Mouse (Mus musculus): ENCODE data around the gene Arl15. TPM values are rescaled to one million over a fixed set of nuclear protein-coding genes. Genes with fewer than 3 reads are reported as not detected.

Arl15 gene
- polyA plus RNA-seq, 1 experiment from 2014 or later: 9.5 TPM

DNA sequence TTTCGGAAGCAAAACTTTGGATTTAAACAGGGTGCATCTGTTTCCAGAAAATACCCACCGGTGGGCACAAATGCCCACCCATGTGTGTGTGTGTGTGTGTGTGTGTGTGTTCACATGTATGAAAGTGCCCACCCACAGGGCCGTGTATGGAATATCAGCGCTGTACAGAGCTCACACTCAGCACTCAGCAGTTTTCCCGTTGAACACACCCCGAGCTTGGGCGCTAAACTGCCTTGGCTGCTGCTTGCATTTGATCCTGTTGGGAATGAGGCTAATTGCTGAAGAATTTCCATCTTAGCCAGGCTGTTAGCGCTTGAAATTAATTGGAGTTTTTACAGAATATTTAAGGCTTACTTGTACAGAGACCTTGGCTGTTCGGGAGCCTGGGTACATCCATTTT, 282.9 kb downstream of the Arl15 start:
- 88% methylated on average over 9 of the region's 9 CpGs for WGBS
- ATAC-seq (ENCODE audit: insufficient read depth, low FRiP score, low TSS enrichment) (no peak), DNase-seq (ENCODE audit: low spot score) (no peak)
- Histone ChIP-seq H3K9ac (ENCODE audit: low read length) (no peak overlapping the region), H3K4me1 (ENCODE audit: control insufficient read depth, insufficient read depth, low read length) (no peaks in the 10 kb centered on the region; the same call in 1 of the 2 replicates), H3K27ac (ENCODE audit: low read depth, low read length) (no peak overlapping the region), H3K4me3 (ENCODE audit: low read depth, low read length) (no peak overlapping the region), H3K4me2 (ENCODE audit: low read depth) (no peak overlapping the region), H3K9me3 (ENCODE audit: control insufficient read depth, low read length) (no peaks in the 10 kb centered on the region), H3K27me3 (ENCODE audit: control insufficient read depth, insufficient read depth, low read length) (no peaks in the 10 kb centered on the region), H3K36me3 (ENCODE audit: control insufficient read depth, insufficient read depth, low read length) (no peaks in the 10 kb centered on the region)

DNA sequence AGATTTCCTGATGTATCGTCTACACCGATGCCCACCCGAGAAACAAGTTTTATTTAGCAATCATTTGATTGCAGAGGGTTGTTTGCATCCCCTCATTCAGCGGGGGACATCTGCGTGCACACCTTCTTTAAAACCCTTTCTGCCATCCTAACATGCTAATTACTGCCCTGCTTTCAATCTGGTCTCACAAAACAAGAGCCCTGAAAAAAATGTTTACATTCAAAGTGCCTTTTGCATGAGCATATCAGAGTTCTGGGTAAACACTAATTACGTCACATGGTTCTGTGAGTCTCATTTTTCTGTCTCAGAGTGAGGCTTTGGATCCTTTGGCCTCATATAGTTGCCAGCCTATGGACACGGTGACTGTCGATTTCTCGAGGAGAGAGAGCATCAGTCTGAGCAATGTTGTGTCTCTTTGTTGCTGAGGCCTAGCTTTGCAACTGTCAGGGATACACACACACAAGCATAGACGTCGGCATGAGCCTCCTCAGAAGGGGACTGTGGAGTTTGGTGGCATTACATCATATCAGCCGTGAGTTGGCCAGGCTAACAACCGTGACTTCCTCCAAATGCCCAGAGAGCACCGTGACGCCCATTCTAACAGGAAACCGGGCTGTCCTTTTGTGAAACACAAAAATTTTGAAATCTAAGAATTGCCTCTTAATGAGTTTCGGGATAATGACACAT, 283.4 kb downstream of the Arl15 start:
- Histone ChIP-seq H3K4me1 (ENCODE audit: control insufficient read depth, insufficient read depth, low read length) (no peaks in the 10 kb centered on the region; the same call in 1 of the 2 replicates), H3K27ac (ENCODE audit: low read depth, low read length) (no peak overlapping the region), H3K27me3 (ENCODE audit: control insufficient read depth, insufficient read depth, low read length) (no peaks in the 10 kb centered on the region), H3K9ac (ENCODE audit: low read length) (no peak overlapping the region), H3K9me3 (ENCODE audit: control insufficient read depth, low read length) (no peaks in the 10 kb centered on the region), H3K36me3 (ENCODE audit: control insufficient read depth, insufficient read depth, low read length) (no peaks in the 10 kb centered on the region), H3K4me3 (ENCODE audit: low read depth, low read length) (no peak overlapping the region), H3K4me2 (ENCODE audit: low read depth) (no peak overlapping the region)
- 63% methylated on average over 17 of the region's 17 CpGs for WGBS
- DNase-seq (ENCODE audit: low spot score) (no peak), ATAC-seq (ENCODE audit: insufficient read depth, low FRiP score, low TSS enrichment) (no peak)

DNA sequence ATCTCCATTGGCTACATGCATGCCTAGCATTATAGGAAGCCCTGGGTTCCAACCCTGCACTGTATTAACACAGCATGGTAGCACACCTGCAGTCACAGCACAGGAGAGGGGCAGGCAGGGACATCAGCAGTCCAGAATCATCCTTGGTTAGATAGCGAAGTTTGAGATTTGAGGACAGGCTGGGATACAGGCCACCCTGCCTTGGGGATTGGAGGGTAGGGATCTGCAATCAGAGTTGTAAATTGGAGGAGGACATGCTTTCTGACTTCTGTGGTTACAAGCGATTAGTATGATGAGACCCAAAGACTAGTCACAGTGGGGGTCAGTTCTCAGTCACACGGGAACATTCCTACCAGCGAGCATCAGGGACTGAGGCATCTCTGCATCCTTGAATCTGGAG, 284.5 kb downstream of the Arl15 start:
- no peak overlapping the region for H3K4me2 ChIP-seq (ENCODE audit: low read depth)
- H3K4me1 ChIP-seq (ENCODE audit: control insufficient read depth, insufficient read depth, low read length): no peaks in the 10 kb centered on the region; the same call in 1 of the 2 replicates
- H3K27ac ChIP-seq (ENCODE audit: low read depth, low read length): no peak overlapping the region
- 90% methylated on average over 4 of the region's 4 CpGs for WGBS
- no peak overlapping the region for H3K9ac ChIP-seq (ENCODE audit: low read length)
- ATAC-seq (ENCODE audit: insufficient read depth, low FRiP score, low TSS enrichment) (no peak), DNase-seq (ENCODE audit: low spot score) (no peak)
- H3K27me3 ChIP-seq (ENCODE audit: control insufficient read depth, insufficient read depth, low read length): no peaks in the 10 kb centered on the region
- H3K36me3 ChIP-seq (ENCODE audit: control insufficient read depth, insufficient read depth, low read length): no peaks in the 10 kb centered on the region
- no peak overlapping the region for H3K4me3 ChIP-seq (ENCODE audit: low read depth, low read length)
- no peaks in the 10 kb centered on the region for H3K9me3 ChIP-seq (ENCODE audit: control insufficient read depth, low read length)

DNA sequence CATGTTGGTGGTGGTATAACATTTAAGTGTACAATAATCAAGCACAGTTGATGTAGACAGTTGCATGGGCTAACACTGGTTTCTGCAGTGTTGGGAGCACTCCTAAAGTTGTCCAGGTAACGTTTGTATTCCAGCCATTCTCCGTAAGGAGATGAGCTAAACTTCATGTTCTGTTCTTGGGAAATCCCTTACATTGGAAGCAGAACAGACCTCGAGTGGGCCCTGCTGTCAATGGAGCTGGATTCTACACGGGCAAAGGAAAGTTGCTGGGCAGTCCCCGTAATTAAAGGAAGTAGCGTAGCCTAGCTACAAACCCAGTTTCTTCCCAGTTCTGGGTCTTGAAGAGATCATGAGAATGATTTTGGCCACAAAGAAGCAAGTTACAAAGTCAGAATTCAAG, 285.4 kb downstream of the Arl15 start:
- Histone ChIP-seq H3K9ac (ENCODE audit: low read length) (no peak overlapping the region), H3K4me2 (ENCODE audit: low read depth) (no peak overlapping the region), H3K4me1 (ENCODE audit: control insufficient read depth, insufficient read depth, low read length) (no peaks in the 10 kb centered on the region; the same call in 1 of the 2 replicates), H3K27me3 (ENCODE audit: control insufficient read depth, insufficient read depth, low read length) (no peaks in the 10 kb centered on the region), H3K4me3 (ENCODE audit: low read depth, low read length) (no peak overlapping the region), H3K36me3 (ENCODE audit: control insufficient read depth, insufficient read depth, low read length) (no peaks in the 10 kb centered on the region), H3K27ac (ENCODE audit: low read depth, low read length) (no peak overlapping the region), H3K9me3 (ENCODE audit: control insufficient read depth, low read length) (no peaks in the 10 kb centered on the region)
- WGBS: 90% methylated on average over 6 of the region's 6 CpGs
- no peak for ATAC-seq (ENCODE audit: insufficient read depth, low FRiP score, low TSS enrichment)
- DNase-seq (ENCODE audit: low spot score): no peak

DNA sequence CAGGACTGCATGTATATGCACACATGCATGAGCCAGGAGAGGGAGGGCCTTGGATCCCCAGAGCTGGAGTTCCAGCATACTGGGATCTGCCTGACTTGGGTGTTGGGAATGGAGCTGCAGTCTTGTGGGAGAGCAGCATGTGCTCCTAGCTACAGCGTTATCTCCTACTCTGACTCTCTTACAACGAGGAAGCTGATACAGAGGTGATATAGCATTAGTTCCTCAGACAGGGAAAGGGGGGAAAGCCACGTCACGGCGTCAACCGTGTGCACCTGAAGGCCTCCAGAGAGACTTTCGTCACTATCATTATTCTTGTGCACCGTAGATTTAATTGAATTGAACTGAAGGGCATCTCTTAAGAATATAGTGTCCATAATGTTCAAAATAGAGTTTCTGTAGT, 286.2 kb downstream of the Arl15 start:
- Histone ChIP-seq H3K4me2 (ENCODE audit: low read depth) (no peak overlapping the region), H3K9ac (ENCODE audit: low read length) (no peak overlapping the region), H3K4me1 (ENCODE audit: control insufficient read depth, insufficient read depth, low read length) (no peaks in the 10 kb centered on the region; the same call in 1 of the 2 replicates), H3K36me3 (ENCODE audit: control insufficient read depth, insufficient read depth, low read length) (no peaks in the 10 kb centered on the region), H3K27me3 (ENCODE audit: control insufficient read depth, insufficient read depth, low read length) (no peaks in the 10 kb centered on the region), H3K27ac (ENCODE audit: low read depth, low read length) (no peak overlapping the region), H3K9me3 (ENCODE audit: control insufficient read depth, low read length) (no peaks in the 10 kb centered on the region), H3K4me3 (ENCODE audit: low read depth, low read length) (no peak overlapping the region)
- ATAC-seq (ENCODE audit: insufficient read depth, low FRiP score, low TSS enrichment) (no peak), DNase-seq (ENCODE audit: low spot score) (no peak)
- WGBS: 86% methylated on average over 8 of the region's 8 CpGs

DNA sequence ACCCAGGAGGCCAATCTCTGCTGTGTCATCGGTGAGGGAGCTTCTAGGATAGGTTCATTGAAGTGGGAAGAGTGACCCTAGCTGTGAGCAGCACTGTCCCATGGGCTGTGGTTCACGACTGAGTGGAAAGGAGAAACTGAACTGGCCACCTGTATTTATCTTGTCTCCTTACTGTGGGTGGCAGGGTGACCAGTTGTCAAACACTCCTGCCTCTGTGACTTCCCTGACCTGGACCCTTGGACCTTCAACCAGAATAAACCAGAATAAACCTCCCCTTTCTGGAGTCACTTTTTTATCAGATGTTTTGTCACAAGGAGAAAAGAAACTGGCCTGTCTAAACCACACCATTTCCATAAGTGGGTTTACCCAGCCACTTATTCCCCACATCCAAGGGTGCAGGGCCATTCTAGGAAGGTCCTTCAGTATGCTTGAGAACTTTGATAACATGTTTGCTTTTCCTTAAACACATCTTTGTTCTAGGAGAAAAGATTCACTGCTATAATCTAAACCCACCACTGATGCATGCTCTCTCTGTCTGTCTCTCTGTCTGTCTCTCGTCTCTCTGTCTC, 289.3 kb downstream of the Arl15 start:
- ATAC-seq (ENCODE audit: insufficient read depth, low FRiP score, low TSS enrichment) (no peak), DNase-seq (ENCODE audit: low spot score) (no peak)
- no peak overlapping the region for H3K4me2 ChIP-seq (ENCODE audit: low read depth)
- WGBS: 87% methylated on average over 3 of the region's 3 CpGs
- no peak overlapping the region for H3K27ac ChIP-seq (ENCODE audit: low read depth, low read length)
- no peaks in the 10 kb centered on the region for H3K27me3 ChIP-seq (ENCODE audit: control insufficient read depth, insufficient read depth, low read length)
- no peak overlapping the region for H3K4me3 ChIP-seq (ENCODE audit: low read depth, low read length)
- no peaks in the 10 kb centered on the region for H3K9me3 ChIP-seq (ENCODE audit: control insufficient read depth, low read length)
- H3K9ac ChIP-seq (ENCODE audit: low read length): no peak overlapping the region
- H3K36me3 ChIP-seq (ENCODE audit: control insufficient read depth, insufficient read depth, low read length): no peaks in the 10 kb centered on the region
- H3K4me1 ChIP-seq (ENCODE audit: control insufficient read depth, insufficient read depth, low read length): no peaks in the 10 kb centered on the region

DNA sequence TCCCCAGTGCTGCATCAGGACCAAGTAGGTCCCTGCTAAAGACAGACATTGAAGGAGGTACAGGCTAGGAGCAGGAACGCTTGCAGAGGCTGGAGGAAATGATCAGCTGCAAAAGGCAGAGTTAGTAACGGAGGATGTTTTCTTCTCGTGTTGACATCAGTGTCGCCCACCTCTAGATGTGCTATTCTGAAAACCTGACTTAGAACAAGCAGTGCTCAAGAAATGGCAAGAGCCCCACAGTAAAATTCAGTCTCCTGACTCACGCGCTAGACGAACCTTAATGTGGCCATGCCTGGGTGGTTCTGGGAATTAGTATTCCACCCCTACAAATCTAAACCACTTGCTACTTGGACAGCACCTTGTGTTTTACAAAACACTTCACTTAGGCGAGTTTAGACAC, 291.1 kb downstream of the Arl15 start:
- H3K4me2 ChIP-seq (ENCODE audit: low read depth): no peak overlapping the region
- no peaks in the 10 kb centered on the region for H3K9me3 ChIP-seq (ENCODE audit: control insufficient read depth, low read length)
- H3K9ac ChIP-seq (ENCODE audit: low read length): no peak overlapping the region
- ATAC-seq (ENCODE audit: insufficient read depth, low FRiP score, low TSS enrichment): no peak
- WGBS: 85% methylated on average over 8 of the region's 8 CpGs
- H3K4me1 ChIP-seq (ENCODE audit: control insufficient read depth, insufficient read depth, low read length): no peaks in the 10 kb centered on the region
- no peak overlapping the region for H3K27ac ChIP-seq (ENCODE audit: low read depth, low read length)
- H3K4me3 ChIP-seq (ENCODE audit: low read depth, low read length): no peak overlapping the region
- no peak for DNase-seq (ENCODE audit: low spot score)
- no peaks in the 10 kb centered on the region for H3K27me3 ChIP-seq (ENCODE audit: control insufficient read depth, insufficient read depth, low read length)
- H3K36me3 ChIP-seq (ENCODE audit: control insufficient read depth, insufficient read depth, low read length): no peaks in the 10 kb centered on the region

DNA sequence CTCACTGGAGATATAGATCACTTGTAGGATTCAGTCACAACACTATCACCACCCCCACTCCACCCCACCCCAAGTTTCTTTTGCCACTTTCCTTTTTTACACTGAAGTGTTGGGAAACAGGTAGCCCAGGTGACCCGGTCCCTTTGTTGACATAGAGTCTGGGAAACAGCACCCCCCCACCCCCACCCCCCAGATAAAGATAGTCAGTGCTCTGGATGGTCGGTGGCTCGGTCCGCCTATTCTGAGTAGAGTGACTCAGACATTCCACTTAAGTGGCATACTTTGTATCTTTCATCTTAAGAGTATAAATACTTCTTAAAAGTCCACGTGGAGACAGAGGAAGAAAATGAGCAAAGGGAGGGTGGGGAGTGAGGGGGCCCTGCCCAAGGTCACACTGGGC, 292.0 kb downstream of the Arl15 start:
- Histone ChIP-seq H3K9me3 (ENCODE audit: control insufficient read depth, low read length) (no peaks in the 10 kb centered on the region), H3K27me3 (ENCODE audit: control insufficient read depth, insufficient read depth, low read length) (no peaks in the 10 kb centered on the region), H3K4me1 (ENCODE audit: control insufficient read depth, insufficient read depth, low read length) (no peaks in the 10 kb centered on the region), H3K4me2 (ENCODE audit: low read depth) (no peak overlapping the region), H3K9ac (ENCODE audit: low read length) (no peak overlapping the region), H3K4me3 (ENCODE audit: low read depth, low read length) (no peak overlapping the region), H3K36me3 (ENCODE audit: control insufficient read depth, insufficient read depth, low read length) (no peaks in the 10 kb centered on the region), H3K27ac (ENCODE audit: low read depth, low read length) (no peak overlapping the region)
- ATAC-seq (ENCODE audit: insufficient read depth, low FRiP score, low TSS enrichment) (no peak), DNase-seq (ENCODE audit: low spot score) (no peak)
- WGBS: 82% methylated on average over 5 of the region's 5 CpGs

DNA sequence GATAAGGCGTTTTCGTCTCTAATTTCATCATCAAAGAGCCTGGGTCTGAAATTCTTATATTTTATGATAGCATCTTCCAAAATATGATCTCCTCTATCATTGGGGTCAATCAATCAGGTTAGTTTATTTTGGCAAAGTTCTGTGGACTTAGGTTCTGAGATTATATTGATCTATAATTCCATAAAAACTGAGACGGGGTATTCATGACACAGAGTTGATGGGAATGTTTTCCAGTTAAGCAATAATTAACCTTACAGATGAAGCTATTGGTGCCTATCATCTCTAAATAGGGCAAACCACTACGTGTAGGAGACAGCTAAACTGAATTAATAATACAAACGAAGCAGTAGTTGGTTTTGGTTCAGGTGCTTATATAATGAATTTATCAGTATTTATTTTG, 292.5 kb downstream of the Arl15 start:
- Histone ChIP-seq H3K4me3 (ENCODE audit: low read depth, low read length) (no peak overlapping the region), H3K36me3 (ENCODE audit: control insufficient read depth, insufficient read depth, low read length) (no peaks in the 10 kb centered on the region), H3K4me2 (ENCODE audit: low read depth) (no peak overlapping the region), H3K9me3 (ENCODE audit: control insufficient read depth, low read length) (no peaks in the 10 kb centered on the region), H3K4me1 (ENCODE audit: control insufficient read depth, insufficient read depth, low read length) (no peaks in the 10 kb centered on the region), H3K27me3 (ENCODE audit: control insufficient read depth, insufficient read depth, low read length) (no peaks in the 10 kb centered on the region), H3K27ac (ENCODE audit: low read depth, low read length) (no peak overlapping the region), H3K9ac (ENCODE audit: low read length) (no peak overlapping the region)
- WGBS: 93% methylated on average over 5 of the region's 5 CpGs
- DNase-seq (ENCODE audit: low spot score): no peak
- no peak for ATAC-seq (ENCODE audit: insufficient read depth, low FRiP score, low TSS enrichment)

Measured in neural tube, embryonic 11.5 days (tissue).